Mouse (Mus musculus): Measurements from ENCODE around the gene Rln3.

GRCm38 (mm10) chr8:84048171-84048570 is 3.4 kb upstream of the Rln3 start:
- no peak for TF ChIP-seq CTCF (IDR thresholded peaks at IDR 0.05; ENCODE audit: low read depth)
- no peak for TF ChIP-seq EP300 (IDR thresholded peaks at IDR 0.05; ENCODE audit: low read depth)
